Mouse (Mus musculus): ENCODE results near the gene Zranb1. TPM values are rescaled to one million over a fixed set of nuclear protein-coding genes. Genes with fewer than 3 reads are reported as not detected.

Zranb1 gene
- total RNA-seq, 2 experiments from 2014 or later, result 42.9 to 43.3 TPM

- DNase-seq (ENCODE audit: low spot score in 2 of 2), result peak; percentile 46 to 76
Observed at GRCm38 (mm10) chr7:133032589-133033203, 101.8 kb downstream of the Zranb1 start.

GRCm38 (mm10) chr7:133035901-133036300 lies 105.0 kb downstream of the Zranb1 start:
- no peak for DNase-seq (ENCODE audit: low spot score in 2 of 2)

Other genes starting within 250 kb of the Zranb1 start
- gene Fam53b, start 117.3 kb upstream of the Zranb1 start, total RNA-seq (2021), result 10 to 100 TPM; 50.6 to 51.7 TPM
- gene Eef1akmt2, start 78.5 kb upstream of the Zranb1 start, total RNA-seq (2021), result 10 to 100 TPM; 33.4 to 33.9 TPM
- 10 to 100 TPM; 26.6 to 27.8 TPM for gene Abraxas2, start 71.9 kb upstream of the Zranb1 start, total RNA-seq (2021)
- 10 to 100 TPM; 56.7 to 61.5 TPM for gene Fgfr2, start 192.2 kb downstream of the Zranb1 start, total RNA-seq (2021)
- gene Ctbp2, start 193.2 kb downstream of the Zranb1 start, total RNA-seq (2021), result 10 to 100 TPM; 55.5 to 61.8 TPM